Mouse (Mus musculus) embryonic facial prominence, embryonic 15.5 days (tissue): ENCODE measurements around the gene Zbtb16. TPM values are rescaled to one million over a fixed set of nuclear protein-coding genes. Genes with fewer than 3 reads are reported as not detected.

Source experiments
- ATAC-seq: fragments of 200-750 bp; cut with Nextera tagmentation; 2 replicates; pipeline ENCODE4 v1.8.0; 2017; ENCODE audit warnings: low read depth, moderate TSS enrichment; ENCODE audit not compliant: insufficient number of reproducible peaks, low FRiP score, low TSS enrichment
- H3K27ac ChIP-seq: fragments of 300-500 bp; sonication (generic); replicated peaks from 2 replicates; pipeline ENCODE4 v1.5.1; 2015; ENCODE audit warnings: mild to moderate bottlenecking, inconsistent platforms
- H3K27me3 ChIP-seq: fragments of 300-500 bp; sonication (generic); 2 replicates; pipeline ENCODE4 v1.6.1; 2015; ENCODE audit warnings: inconsistent platforms
- H3K36me3 ChIP-seq: fragments of 300-500 bp; sonication (generic); 2 replicates; pipeline ENCODE4 v1.6.1; 2015; ENCODE audit warnings: mild to moderate bottlenecking, inconsistent platforms
- H3K4me1 ChIP-seq: fragments of 300-500 bp; sonication (generic); 2 replicates; pipeline ENCODE4 v1.6.1; 2015; ENCODE audit warnings: inconsistent platforms
- H3K4me2 ChIP-seq: fragments of 300-500 bp; sonication (generic); replicated peaks from 2 replicates; pipeline ENCODE4 v1.6.1; 2015; ENCODE audit warnings: mild to moderate bottlenecking, inconsistent platforms
- H3K4me3 ChIP-seq: fragments of 300-500 bp; sonication (generic); replicated peaks from 2 replicates; pipeline ENCODE4 v1.5.1; 2015; ENCODE audit warnings: mild to moderate bottlenecking, inconsistent platforms
- H3K9ac ChIP-seq: fragments of 300-500 bp; sonication (generic); 2 replicates; pipeline ENCODE4 v1.6.1; 2015; ENCODE audit warnings: inconsistent platforms
- H3K9me3 ChIP-seq: fragments of 300-500 bp; sonication (generic); replicated peaks from 2 replicates; pipeline ENCODE4 v1.6.1; 2016; ENCODE audit warnings: inconsistent platforms
- WGBS: fragments of 180-500 bp; shearing (Covaris S2); methylation state at CpG from one replicate; pipeline ENCODE4 v1.1.7; 2015; 5-methylcytosine and 5-hydroxymethylcytosine counted together
- polyA plus RNA-seq: library from polyadenylated mRNA; unstranded; fragments of >200 nt; fragmentation: Nextera tagmentation; extraction: Ambion mirVana; gene quantifications from 2 replicates; pipeline ENCODE4 v1.2.1, GENCODE M21; 2015

Zbtb16 gene
- polyA plus RNA-seq, 1 experiment from 2014 or later, result 10.0 TPM

- Histone ChIP-seq H3K4me1 (peaks cover 18% of the 10 kb centered on the region; the same call in 1 of the 2 replicates), H3K27me3 (no peaks in the 10 kb centered on the region), H3K27ac (no peak overlapping the region), H3K36me3 (no peaks in the 10 kb centered on the region), H3K9ac (no peak overlapping the region), H3K4me3 (no peak overlapping the region), H3K9me3 (no peaks in the 10 kb centered on the region), H3K4me2 (no peak overlapping the region)
- WGBS, result 75% methylated on average over 5 of the region's 5 CpGs
- ATAC-seq, result no peak
These were observed 124.2 kb downstream of the Zbtb16 start for GRCm38 (mm10) chr9:48711826-48712225.

DNA sequence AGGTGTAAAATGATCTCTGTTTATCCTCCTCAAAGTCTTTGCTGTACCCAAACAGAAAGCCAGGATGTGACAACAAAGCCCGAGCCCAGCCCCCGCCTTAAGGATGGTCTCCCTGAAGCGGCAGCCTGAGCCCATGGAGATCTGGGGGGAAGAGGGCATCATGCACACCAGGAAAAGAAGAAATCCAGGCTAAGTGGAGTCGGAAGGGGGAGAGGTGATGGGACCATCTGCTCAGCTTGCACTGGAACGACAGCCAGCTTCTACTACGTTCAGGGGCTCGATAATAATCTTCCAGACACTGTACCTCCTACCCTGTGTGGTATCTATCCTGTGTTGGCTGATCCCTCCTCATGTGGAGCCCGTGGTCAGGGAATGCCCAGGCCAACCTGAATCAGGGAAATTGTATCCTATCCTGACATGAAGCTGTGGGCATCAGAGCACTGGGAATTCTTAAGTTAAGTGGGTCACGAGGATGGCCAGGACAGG, 124.7 kb downstream of the Zbtb16 start:
- no peak for ATAC-seq
- Histone ChIP-seq H3K4me3 (no peak overlapping the region), H3K36me3 (no peaks in the 10 kb centered on the region), H3K27ac (no peak overlapping the region), H3K4me1 (peaks cover 22% of the 10 kb centered on the region; the same call in 1 of the 2 replicates), H3K9ac (no peak overlapping the region), H3K9me3 (no peaks in the 10 kb centered on the region), H3K27me3 (no peaks in the 10 kb centered on the region), H3K4me2 (no peak overlapping the region)
- 27% methylated on average over 9 of the region's 9 CpGs for WGBS

DNA sequence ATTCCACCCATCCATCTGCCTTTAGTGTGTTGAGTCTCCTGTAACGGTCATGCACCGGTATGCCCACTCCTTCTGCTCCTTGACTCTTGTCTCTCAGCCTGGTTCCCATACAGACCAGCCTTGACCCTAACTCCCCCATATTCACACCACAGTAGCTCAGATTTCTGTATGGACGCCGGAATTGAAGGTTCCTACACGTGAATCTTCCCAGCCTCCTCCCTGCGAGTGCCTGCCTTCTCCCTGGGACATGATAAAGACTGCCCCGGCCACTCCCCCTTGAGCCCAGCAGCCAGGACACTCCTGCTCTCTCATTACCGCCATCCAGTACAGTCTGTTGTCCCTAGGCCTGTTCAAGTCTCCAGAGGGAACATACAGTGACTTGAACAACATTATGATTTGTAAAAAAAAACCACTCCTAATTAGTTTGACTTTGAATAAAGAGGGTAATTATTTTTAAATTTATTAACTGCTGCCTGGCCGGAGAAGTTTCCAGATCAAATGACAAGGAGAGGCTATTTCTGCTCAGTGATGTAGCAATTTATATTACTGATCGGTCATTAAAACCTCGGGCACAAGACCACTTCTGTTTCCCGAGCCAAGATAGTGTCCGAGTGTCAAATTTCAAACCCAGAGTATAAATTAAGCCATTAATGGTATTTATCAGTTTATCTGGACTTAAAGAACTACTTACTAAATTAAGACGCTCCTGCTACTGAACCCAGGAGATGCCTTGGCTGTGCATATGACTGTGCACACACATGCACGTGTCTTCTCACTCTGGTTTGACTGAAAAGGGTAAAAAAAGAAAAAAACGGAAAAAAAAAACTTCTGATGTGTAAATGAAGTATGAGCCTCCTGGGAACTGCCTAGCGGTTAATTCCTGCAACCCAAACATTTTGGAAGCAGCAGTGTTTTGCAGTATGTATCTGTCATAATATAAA, 125.4 kb downstream of the Zbtb16 start:
- Histone ChIP-seq H3K9me3 (no peaks in the 10 kb centered on the region), H3K27ac (no peak overlapping the region), H3K4me2 (no peak overlapping the region), H3K4me3 (no peak overlapping the region), H3K4me1 (peaks cover 22% of the 10 kb centered on the region; the same call in 1 of the 2 replicates), H3K36me3 (no peaks in the 10 kb centered on the region), H3K9ac (no peak overlapping the region), H3K27me3 (no peaks in the 10 kb centered on the region)
- no peak for ATAC-seq
- 34% methylated on average over 17 of the region's 17 CpGs for WGBS

- Histone ChIP-seq H3K4me3 (no peak overlapping the region), H3K4me1 (peaks cover 22% of the 10 kb centered on the region; the same call in 1 of the 2 replicates), H3K27ac (no peak overlapping the region), H3K27me3 (no peaks in the 10 kb centered on the region), H3K36me3 (no peaks in the 10 kb centered on the region), H3K9ac (no peak overlapping the region), H3K4me2 (no peak overlapping the region), H3K9me3 (no peaks in the 10 kb centered on the region)
- no peak for ATAC-seq
- WGBS, result 85% methylated on average over 6 of the region's 6 CpGs
These were observed 128.2 kb downstream of the Zbtb16 start for GRCm38 (mm10) chr9:48707824-48708229.

DNA sequence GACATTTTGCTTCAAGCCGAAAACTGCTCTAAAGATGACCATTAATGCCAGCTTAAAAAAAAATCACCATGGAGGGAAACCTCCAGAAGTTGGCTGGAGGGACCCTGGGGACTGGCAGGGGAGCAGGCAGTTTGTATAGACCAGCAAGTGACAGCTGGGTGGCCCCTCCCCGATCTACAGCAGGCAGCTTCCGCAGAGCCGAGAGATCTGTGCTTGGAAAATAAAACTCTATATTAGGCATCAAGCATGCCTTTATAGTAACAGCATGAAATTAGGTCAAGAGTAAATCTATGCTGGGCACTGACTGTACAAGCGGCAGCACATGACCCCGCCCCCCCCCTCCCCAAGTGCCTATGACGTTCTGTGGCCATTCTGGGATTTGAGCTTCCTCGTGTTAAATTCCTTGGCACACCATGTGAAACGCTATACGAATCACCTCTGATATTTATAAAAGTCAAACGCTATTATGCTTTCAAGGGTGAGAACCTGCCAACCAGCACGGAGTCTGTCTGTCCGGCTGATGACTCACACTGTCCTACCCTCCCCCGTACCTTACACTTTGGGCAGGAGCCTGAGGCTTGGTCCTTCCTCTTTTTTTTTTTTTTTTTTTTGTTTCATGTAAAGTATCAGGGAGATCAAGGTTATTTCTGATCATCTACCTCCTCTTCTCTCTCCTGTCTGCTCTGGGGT, 128.7 kb downstream of the Zbtb16 start:
- no peaks in the 10 kb centered on the region for H3K27me3 ChIP-seq
- H3K4me2 ChIP-seq, result no peak overlapping the region
- peak; percentile 47; the same call in 1 of the 2 replicates for ATAC-seq
- peaks cover 22% of the 10 kb centered on the region; the same call in 1 of the 2 replicates for H3K4me1 ChIP-seq
- H3K36me3 ChIP-seq, result no peaks in the 10 kb centered on the region
- 46% methylated on average over 14 of the region's 14 CpGs for WGBS
- H3K9me3 ChIP-seq, result no peaks in the 10 kb centered on the region
- H3K27ac ChIP-seq, result no peak overlapping the region
- H3K9ac ChIP-seq, result no peak overlapping the region
- no peak overlapping the region for H3K4me3 ChIP-seq

DNA sequence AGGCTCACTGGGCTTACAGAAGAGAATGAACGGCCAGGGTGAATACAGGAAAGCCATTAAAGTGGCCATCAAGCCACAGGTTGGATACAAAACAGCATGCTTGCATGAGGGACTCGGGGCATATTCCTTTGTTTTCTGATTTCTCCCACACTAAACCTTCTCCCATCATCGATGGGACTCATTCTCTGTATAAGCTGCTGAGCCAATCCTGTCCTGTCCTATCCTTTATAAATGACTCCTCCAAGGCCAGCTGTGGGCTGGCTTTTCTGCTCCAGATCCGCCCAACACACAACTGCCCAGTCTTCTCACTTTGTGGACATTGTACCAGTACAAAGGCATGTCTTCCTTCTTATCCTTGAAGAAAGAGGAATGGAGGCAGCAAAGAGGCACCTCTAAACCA, 134.7 kb downstream of the Zbtb16 start:
- no peak overlapping the region for H3K9ac ChIP-seq
- no peaks in the 10 kb centered on the region for H3K4me1 ChIP-seq
- H3K27ac ChIP-seq, result no peak overlapping the region
- WGBS, result 81% methylated on average over 4 of the region's 4 CpGs
- no peaks in the 10 kb centered on the region for H3K36me3 ChIP-seq
- H3K4me2 ChIP-seq, result no peak overlapping the region
- H3K9me3 ChIP-seq, result no peaks in the 10 kb centered on the region
- ATAC-seq, result no peak
- H3K4me3 ChIP-seq, result no peak overlapping the region
- no peaks in the 10 kb centered on the region for H3K27me3 ChIP-seq

DNA sequence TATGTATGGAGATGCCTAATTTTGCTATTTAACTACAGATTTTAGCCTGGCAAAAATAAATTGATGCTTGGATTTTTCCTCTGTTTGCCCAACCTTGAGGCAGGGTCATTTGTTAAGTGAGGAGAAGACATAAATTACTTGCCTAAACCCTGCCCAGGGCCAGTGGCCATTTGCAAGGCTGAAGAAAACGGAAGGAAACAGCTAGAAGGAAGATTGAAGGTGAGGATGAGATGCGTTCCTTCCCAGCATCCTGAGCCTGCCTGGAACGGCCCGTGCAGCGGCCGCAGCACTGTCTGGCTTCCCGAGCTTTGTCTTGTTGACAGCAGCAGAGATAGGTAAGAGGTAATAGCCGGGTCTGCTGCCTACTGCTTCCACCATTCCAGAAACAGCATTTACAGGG, 135.2 kb downstream of the Zbtb16 start:
- H3K36me3 ChIP-seq, result no peaks in the 10 kb centered on the region
- no peak overlapping the region for H3K9ac ChIP-seq
- no peaks in the 10 kb centered on the region for H3K9me3 ChIP-seq
- no peaks in the 10 kb centered on the region for H3K27me3 ChIP-seq
- no peak overlapping the region for H3K4me2 ChIP-seq
- no peak overlapping the region for H3K27ac ChIP-seq
- WGBS, result 77% methylated on average over 8 of the region's 8 CpGs
- ATAC-seq, result no peak
- no peaks in the 10 kb centered on the region for H3K4me1 ChIP-seq
- no peak overlapping the region for H3K4me3 ChIP-seq

- H3K27me3 ChIP-seq, result peaks cover 2% of the 10 kb centered on the region; the same call in 1 of the 2 replicates
- H3K4me1 ChIP-seq, result peaks cover 6% of the 10 kb centered on the region; the same call in 1 of the 2 replicates
- no peaks in the 10 kb centered on the region for H3K9me3 ChIP-seq
- H3K9ac ChIP-seq, result no peak overlapping the region
- 68% methylated on average over 2 of the region's 2 CpGs for WGBS
- H3K4me2 ChIP-seq, result no peak overlapping the region
- ATAC-seq, result no peak
- no peak overlapping the region for H3K4me3 ChIP-seq
- H3K36me3 ChIP-seq, result no peaks in the 10 kb centered on the region
- no peak overlapping the region for H3K27ac ChIP-seq
These were observed 138.6 kb downstream of the Zbtb16 start for GRCm38 (mm10) chr9:48697470-48697815.

DNA sequence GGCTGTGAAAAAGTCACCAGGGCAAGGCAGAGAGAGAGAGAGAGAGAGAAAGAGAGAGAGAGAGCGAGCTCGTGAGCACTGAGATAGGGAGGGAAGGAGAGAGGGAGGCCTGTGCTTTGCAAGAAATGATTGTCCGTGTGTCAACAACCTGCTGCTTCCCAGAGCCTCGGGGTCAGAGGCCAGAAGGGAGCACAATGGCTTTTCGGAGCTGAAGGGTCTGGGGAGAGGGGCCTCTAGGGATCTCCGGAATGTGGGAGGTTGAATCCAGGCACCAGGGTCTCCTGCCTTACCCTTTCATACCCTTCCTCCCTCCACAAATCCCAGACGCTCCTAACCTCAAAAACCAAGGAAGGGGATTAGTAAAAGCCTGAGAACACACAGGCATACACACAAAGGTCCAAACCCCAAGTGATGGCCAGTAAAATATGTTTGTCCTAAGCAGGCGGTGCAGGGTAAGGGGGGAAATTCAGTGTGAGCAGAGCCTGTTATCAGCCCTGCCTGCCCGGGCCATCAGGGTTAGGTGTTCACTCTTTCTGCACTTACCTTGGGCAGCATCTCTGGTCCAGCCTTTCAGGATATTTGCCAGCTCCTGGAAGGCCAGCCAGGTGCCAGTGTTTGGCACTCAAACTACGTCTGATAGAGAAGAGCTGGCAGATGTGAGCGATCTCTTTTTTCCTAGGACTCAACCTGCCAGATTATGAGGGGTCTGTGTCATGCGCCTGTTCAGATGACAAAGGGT, 139.1 kb downstream of the Zbtb16 start:
- no peak overlapping the region for H3K9ac ChIP-seq
- H3K4me1 ChIP-seq, result peaks cover 6% of the 10 kb centered on the region; the same call in 1 of the 2 replicates
- no peak overlapping the region for H3K4me3 ChIP-seq
- H3K36me3 ChIP-seq, result no peaks in the 10 kb centered on the region
- 51% methylated on average over 12 of the region's 12 CpGs for WGBS
- H3K27ac ChIP-seq, result no peak overlapping the region
- ATAC-seq, result no peak
- H3K4me2 ChIP-seq, result no peak overlapping the region
- no peaks in the 10 kb centered on the region for H3K9me3 ChIP-seq
- H3K27me3 ChIP-seq, result peaks cover 2% of the 10 kb centered on the region; the same call in 1 of the 2 replicates

DNA sequence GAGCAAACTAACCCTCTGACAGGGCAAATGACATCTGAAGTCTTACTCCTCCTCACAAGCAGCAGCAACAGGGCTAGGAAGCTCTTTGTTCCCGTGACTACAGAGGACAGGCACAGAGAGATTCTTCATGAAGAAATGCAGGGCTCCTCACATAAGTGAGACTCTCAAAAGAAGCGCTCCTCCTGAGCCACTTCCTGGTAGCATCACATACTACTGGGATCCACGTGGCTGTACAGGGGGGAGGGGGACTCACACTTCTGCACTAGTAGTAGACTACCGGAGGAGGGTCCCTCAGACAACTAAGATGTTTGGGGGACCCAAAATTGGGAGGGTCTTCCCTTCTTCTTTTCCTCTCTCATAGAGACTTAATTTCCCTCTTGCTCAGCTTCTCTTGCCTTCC, 139.7 kb downstream of the Zbtb16 start:
- 40% methylated on average over 4 of the region's 4 CpGs for WGBS
- Histone ChIP-seq H3K4me2 (no peak overlapping the region), H3K27me3 (peaks cover 2% of the 10 kb centered on the region; the same call in 1 of the 2 replicates), H3K9me3 (no peaks in the 10 kb centered on the region), H3K9ac (no peak overlapping the region), H3K4me1 (peaks cover 6% of the 10 kb centered on the region; the same call in 1 of the 2 replicates), H3K27ac (no peak overlapping the region), H3K36me3 (no peaks in the 10 kb centered on the region), H3K4me3 (no peak overlapping the region)
- ATAC-seq, result no peak

DNA sequence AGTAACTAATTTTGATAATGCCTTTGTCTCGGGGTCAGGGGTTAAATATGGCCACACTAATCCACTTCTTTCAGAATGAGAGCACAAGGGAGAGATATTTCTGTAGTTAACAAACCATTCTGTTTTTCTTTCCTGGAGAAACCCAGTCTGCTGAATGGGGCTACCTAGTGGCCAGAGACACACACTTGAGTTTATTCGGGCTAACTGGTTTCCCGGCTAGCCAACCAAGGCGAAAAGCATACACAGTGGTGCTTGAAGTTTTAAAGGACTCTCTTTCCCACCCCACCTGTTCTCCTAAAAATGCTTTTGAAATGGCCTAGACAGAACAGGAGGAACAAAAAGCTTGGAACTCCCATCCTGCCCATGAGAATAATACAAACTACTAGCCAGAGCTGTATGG, 140.2 kb downstream of the Zbtb16 start:
- peaks cover 2% of the 10 kb centered on the region; the same call in 1 of the 2 replicates for H3K27me3 ChIP-seq

More for the DNA sequence above, 140.2 kb downstream of the Zbtb16 start:
- Histone ChIP-seq H3K4me2 (no peak overlapping the region), H3K4me1 (peaks cover 6% of the 10 kb centered on the region; the same call in 1 of the 2 replicates), H3K9me3 (no peaks in the 10 kb centered on the region), H3K27ac (no peak overlapping the region), H3K4me3 (no peak overlapping the region), H3K36me3 (no peaks in the 10 kb centered on the region), H3K9ac (no peak overlapping the region)
- ATAC-seq, result no peak
- 71% methylated on average over 4 of the region's 4 CpGs for WGBS
